Mouse (Mus musculus) inflammation-experienced regulatory T-cells, adult 6 months (primary cell): ENCODE results near the gene Zfp865. TPM values are rescaled to one million over a fixed set of nuclear protein-coding genes. Genes with fewer than 3 reads are reported as not detected.
"Not testable (repeated sequence)": the region's sequence is repeated elsewhere in the genome, so short reads cannot be mapped to it uniquely, and the experiment has no call there.

Experiments used
- ATAC-seq: one replicate; pipeline ENCODE4 v1.8.0; 2017
- polyA plus RNA-seq, 3 experiments: library from polyadenylated mRNA; unstranded; fragments of 100-300 nt; shearing (Covaris generic); gene quantifications; one replicate each; pipeline ENCODE4 v1.2.1; 2017

Gene Zfp865
- polyA plus RNA-seq, 3 experiments from 2014 or later: 2.5 to 6.7 (median 5.2) TPM

- ATAC-seq: peak; percentile 78
Observed at GRCm38 (mm10) chr7:5015118-5016001, 4.8 kb upstream of the Zfp865 start, which contains the start of gene Gm44973. TSS of gene Gm44973 (plus strand) at chr7:5015496.

- ATAC-seq: no peak
Observed at GRCm38 (mm10) chr7:5016057-5016456, 4.1 kb upstream of the Zfp865 start.

DNA sequence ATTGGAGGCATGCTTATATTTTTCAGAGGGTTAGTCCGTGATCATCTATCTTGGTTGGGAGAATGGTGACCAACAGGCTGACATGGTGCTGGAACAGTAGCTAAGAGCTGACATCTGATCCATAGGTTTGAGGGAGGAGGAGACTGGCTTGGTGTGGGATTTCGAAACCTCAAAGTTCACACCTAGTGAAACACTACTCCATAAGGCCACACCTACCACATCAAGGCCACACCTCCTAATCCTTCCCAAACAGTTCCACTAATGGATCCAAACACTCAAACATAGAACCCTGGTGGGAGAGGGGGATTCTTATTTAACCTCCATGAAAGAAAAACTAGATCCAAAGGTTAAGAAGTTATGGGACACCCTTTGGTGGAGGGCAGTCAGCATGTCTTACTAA lies 3.3 kb upstream of the Zfp865 start:
- no peak for ATAC-seq

GRCm38 (mm10) chr7:5017352-5017751 lies 2.8 kb upstream of the Zfp865 start:
- no peak for ATAC-seq

- no peak for ATAC-seq
Observed at GRCm38 (mm10) chr7:5017931-5018330, 2.2 kb upstream of the Zfp865 start.

- ATAC-seq: not testable (repeated sequence)
Observed at GRCm38 (mm10) chr7:5019576-5019975, 600 bp upstream of the Zfp865 start.

- ATAC-seq: peak; percentile 4
Observed at GRCm38 (mm10) chr7:5020685-5021084, 509 bp downstream of the Zfp865 start.

- ATAC-seq: no peak
Observed at GRCm38 (mm10) chr7:5021197-5021596, 1.0 kb downstream of the Zfp865 start.

DNA sequence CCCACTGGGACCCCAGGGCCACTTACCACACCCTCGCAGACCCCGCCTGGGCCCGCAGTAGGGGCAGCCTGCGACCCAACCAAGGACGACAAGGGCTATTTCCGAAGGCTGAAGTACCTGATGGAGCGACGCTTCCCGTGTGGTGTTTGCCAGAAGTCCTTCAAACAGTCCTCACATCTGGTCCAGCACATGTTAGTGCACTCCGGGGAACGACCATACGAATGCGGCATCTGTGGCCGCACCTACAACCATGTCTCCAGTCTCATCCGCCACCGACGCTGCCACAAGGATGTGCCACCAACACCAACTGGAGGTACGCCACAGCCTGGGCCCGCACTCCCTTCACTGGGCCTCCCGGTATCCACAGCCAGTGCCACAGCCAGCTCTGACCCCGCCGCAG lies 9.4 kb downstream of the Zfp865 start:
- no peak for ATAC-seq

GRCm38 (mm10) chr7:5029946-5030345 lies 9.8 kb downstream of the Zfp865 start:
- no peak for ATAC-seq

DNA sequence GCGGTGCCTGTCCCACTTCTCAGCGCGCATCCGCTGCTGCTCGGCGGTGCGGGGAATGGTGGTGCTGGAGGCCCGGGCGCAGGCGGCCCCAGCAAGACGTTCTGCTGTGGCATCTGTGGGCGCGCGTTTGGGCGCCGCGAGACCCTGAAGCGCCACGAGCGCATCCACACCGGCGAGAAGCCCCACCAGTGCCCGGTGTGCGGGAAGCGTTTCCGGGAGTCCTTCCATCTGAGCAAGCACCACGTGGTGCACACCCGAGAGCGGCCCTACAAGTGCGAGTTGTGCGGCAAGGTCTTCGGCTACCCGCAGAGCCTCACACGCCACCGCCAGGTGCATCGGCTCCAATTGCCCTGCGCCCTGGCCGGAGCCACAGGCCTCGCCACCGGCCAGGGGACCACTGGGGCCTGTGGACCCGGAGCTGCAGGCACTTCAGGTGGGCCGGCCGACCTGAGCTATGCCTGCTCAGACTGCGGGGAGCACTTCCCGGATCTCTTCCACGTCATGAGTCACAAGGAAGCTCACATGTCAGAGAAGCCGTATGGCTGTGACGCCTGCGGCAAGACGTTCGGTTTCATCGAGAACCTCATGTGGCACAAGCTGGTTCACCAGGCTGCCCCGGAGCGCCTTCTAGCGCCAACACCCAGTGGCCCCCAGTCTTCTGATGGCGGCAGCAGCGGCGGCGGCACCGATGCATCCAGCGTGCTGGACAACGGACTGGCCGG lies 10.5 kb downstream of the Zfp865 start:
- ATAC-seq: no peak

DNA sequence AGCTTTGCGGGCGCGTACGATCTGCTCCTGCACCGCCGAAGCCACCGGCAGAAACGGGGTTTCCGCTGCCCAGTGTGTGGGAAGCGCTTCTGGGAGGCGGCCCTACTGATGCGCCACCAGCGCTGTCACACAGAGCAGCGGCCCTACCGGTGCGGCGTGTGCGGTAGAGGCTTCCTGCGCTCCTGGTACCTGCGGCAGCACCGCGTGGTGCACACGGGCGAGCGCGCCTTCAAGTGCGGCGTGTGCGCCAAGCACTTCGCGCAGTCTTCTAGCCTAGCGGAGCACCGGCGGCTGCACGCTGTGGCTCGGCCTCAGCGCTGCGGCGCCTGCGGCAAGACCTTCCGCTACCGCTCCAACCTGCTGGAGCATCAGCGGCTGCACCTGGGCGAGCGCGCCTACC lies 11.3 kb downstream of the Zfp865 start:
- no peak for ATAC-seq

DNA sequence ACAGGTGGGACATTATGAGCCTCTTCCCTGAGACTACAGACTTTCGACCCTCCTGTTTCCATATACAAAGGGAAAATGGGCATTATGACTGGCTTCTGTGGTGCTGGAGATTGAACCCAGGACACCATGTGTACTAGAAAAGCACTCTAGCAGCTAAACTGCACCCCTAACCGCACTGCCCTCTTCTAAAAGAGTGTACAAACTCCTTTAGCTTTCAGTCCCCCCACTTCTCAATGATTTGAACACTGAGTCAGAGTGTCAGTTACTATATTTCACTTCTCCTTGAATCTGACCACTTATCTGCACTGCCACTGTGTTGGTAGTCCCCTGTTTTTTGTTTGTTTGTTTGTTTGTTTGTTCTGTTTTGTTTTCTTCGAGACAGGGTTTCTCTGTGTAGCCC lies 13.6 kb downstream of the Zfp865 start, which contains the start of gene 4632433K11Rik:
TSS of gene 4632433K11Rik (plus strand) at position 301 of the 400 bp plus-strand sequence.
- ATAC-seq: no peak

DNA sequence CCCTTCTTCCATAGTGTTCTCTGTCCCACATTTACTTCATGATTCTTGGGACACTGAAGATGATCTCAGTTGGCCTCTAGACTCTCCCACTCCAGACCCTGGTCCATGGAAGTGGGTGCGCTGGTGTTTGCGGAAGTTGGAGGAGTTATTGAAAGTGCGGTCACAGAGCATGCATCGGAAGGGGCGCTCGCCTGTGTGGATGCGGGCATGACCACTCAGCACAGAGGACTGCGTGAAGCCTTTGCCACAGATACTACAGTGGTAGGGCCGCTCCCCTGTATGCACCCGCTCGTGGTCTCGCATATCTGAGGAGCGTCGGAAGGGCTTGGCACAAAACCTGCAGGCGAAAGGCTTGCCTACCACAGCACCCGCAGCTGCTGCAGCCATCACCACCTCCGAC lies 15.5 kb downstream of the Zfp865 start:
- no peak for ATAC-seq

- ATAC-seq: no peak
Observed at GRCm38 (mm10) chr7:5036136-5036535, 16.0 kb downstream of the Zfp865 start.

DNA sequence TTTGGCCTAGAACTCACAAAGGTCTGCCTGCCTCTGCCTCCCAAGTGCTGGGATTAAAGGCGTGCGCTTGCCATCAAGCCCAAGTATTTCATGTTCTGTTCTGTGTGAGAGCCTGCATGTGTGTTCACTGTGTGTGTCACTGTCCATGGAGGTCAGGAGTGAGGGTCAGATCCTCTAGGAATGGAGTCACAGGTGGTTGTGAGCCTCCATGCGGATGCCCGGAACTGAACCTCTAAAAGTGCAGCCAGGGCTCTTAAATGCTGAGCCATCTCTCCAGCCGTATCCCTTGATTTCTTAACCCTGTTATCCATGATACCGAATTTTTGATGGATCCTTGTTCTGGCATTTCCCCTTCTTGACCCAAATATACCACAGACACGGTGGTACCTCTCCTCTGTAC lies 16.9 kb downstream of the Zfp865 start:
- no peak for ATAC-seq

- no peak for ATAC-seq
Observed at GRCm38 (mm10) chr7:5037467-5037866, 17.3 kb downstream of the Zfp865 start.

DNA sequence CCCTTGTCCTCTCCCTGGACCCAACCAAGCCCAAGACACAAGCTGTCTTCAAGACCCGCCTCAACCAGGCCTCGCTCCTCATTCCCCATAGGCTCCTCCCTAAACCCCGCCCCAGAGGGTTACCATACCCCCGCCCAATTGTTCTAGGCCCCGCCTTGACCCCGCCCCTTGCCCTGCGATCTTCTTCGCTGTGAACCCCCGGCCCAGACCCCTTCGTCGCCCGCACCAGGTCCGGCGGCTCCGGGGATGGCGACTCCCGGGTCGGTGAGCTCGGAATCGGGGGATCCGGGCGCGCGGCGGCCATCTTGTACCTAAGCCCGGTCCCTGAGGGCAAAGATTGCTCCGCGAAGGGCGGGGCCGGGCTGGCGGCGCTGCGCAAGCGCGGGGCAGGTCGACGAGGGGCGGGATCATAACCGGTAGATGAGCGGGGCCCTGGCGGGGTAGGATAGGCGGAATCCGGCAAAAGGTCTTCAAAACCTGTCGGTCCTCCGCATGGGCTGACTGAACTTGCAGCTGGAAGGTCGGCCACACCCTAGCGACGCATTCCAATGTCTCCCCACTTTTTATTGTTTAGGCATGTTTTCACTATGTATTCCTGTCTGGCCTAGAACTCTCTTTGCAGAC lies 18.0 kb downstream of the Zfp865 start, which contains the start of gene Zfp784:
TSS of gene Zfp784 (minus strand) at position 338 of the 624 bp plus-strand sequence.
- peak; percentile 96 for ATAC-seq

DNA sequence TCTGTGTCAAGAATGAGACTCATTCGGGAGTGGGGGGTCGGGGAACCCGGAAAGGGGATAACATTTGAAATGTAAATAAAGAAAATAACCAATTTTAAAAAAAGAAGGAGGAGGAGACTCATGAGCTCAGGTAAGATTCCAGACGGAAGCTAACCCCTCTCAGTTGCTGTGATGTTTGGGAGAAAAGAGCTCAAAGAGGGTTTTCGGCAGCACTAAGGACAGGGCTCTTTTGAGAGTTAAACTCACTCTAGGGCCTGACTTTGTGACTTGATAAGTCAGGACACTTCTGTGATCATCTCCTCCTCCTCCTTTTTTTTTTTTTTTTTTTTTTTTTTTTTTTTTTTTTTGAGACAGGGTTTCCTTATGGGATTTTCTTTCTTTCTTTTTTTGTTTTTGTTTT lies 18.8 kb downstream of the Zfp865 start:
- ATAC-seq: no peak

DNA sequence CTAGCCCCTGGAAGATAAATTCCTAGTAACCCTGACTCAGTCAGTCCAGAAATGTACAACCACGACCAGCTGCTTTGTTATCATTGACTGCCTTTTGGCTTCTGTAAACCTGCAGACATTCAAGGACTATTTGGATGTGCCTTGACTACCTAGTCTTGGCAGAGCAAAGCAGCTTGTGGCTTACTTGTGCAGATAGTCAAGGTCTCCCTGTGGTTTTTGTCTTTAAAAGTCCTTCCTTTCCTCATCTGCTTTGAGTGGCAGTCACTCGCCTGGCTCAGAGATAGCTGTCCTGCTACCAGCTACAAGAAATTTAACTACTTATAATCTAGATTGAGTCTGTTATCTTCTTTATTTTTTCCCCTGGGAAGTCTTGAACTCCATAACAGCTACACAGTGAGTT lies 24.8 kb downstream of the Zfp865 start:
- ATAC-seq: no peak

- no peak for ATAC-seq
Observed at GRCm38 (mm10) chr7:5046112-5046511, 25.9 kb downstream of the Zfp865 start.

DNA sequence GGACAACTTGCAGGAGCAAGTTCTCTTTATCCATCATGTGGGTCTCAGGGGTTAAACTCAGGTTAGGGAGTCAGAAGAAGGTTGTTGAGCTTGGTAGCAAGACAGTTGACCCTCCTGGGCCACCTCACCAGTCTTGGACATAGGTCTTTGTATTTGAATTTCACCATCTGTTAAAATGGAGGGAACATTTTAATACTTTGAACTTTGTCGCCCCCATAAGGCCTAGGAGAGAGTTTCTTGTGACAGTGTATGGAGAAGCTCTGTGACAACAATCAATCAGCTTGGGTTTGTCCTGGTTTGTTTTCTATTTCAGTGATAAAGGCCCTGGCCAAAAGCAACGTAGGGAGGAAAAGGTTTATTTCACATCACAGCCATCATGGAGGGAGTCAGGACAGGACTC lies 27.1 kb downstream of the Zfp865 start:
- peak; percentile 57 for ATAC-seq
